Mouse (Mus musculus) G1E-ER4 (cell line): ENCODE results near the gene Dynlt1a. TPM values are rescaled to one million over a fixed set of nuclear protein-coding genes. Genes with fewer than 3 reads are reported as not detected.
"Not testable (repeated sequence)": the region's sequence is repeated elsewhere in the genome, so short reads cannot be mapped to it uniquely, and the experiment has no call there.

Experiments used
- GATA1 ChIP-seq: IDR thresholded peaks from one replicate; pipeline ENCODE4 v1.8.0; 2012; ENCODE audit warnings: low read length, inconsistent platforms
- polyA plus RNA-seq: library from polyadenylated mRNA; stranded (reverse); fragments of >175 nt; gene quantifications from 2 replicates; pipeline ENCODE4 v1.2.3, GENCODE M21; 2012

Dynlt1a gene
- polyA plus RNA-seq = 0.95 and 1.0 TPM in 2 replicates

DNA sequence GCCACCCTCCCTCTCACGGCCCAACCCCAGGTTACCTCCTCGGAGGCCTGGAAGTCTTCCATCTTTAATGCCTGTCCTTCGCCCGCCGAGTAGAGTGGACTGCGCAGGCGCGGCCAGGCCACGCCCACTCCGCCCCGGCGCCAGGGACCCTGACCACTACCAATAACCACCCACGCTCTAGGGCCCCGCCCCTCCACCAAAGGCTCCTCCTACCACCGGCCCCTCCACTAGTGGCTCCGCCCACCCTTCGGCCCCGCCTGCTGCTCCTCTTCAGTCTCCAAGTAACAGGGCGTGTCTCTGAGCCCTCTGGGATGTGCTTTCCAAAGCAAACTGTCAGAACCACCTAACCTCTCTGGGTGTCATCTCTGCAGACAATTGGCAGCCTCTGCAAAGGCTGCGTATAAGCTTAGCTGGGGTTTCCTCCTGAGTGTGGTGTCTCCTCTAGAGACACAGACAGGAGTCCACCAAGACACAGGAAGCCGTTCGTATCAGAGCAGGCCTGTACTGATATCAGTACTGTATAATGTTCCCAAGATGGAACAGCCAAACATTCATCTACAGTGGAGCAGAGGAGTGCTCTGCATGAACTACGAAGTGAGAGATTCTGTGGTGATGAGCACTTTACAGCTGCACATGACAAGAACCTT lies at the start of gene Dynlt1a:
Dynlt1a (minus strand) TSS at position 162 of the 647 bp plus-strand sequence.
- not testable (repeated sequence) for TF ChIP-seq GATA1

DNA sequence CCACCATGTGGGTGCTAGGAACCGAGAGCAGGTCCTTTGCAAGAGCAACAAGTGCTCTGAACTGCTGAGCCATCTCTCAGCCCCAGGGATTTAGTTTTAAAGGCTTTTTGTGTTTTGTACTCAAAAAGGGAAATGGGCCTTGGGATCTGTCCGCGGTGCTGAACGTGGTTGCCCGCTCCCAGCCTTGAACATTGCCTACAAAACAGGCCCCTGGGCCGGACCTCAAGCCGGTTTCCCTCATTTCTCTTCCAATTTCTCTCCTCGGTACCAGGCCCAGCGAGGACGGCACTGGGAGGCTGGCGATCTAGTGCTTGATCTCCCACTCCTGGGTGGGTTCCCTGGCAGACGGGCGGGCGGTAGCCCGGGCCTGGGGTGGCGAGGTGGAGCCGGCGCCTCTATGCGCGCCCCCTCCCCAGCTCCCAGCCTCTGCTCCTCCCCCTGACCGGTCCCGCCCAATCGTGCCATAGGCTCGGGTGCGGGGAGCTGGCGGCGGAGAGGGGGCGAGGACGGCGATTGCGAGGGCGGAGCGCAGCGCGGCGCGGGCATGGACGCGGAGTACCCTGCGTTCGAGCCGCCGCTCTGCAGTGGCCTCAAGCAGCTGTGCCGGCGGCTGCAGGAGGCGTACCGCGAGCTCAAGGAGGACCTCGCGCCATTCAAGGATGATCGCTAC lies 60.8 kb downstream of the Dynlt1a start, which contains the start of gene Tmem181a:
Tmem181a (plus strand) TSS at position 461 of the 670 bp plus-strand sequence.
- TF ChIP-seq GATA1 = not testable (repeated sequence)

Other genes with a start within 250 kb of the Dynlt1a start
- gene Serac1, start 237.8 kb downstream of the Dynlt1a start, polyA plus RNA-seq = 5.3 and 7.4 TPM in 2 replicates
- gene Gtf2h5, start 237.7 kb downstream of the Dynlt1a start, polyA plus RNA-seq = 2.2 and 2.5 TPM in 2 replicates
- gene Tulp4, start 211.1 kb downstream of the Dynlt1a start, polyA plus RNA-seq = 16.4 and 19.8 TPM in 2 replicates
- not detected in 2 replicates for gene Tmem181a, start 60.6 kb downstream of the Dynlt1a start, polyA plus RNA-seq
- gene Dynlt1b, start 112.6 kb upstream of the Dynlt1a start, polyA plus RNA-seq = 11.8 and 15.0 TPM in 2 replicates